Mouse (Mus musculus): ENCODE data around the gene Faap100.

GRCm38 (mm10) chr11:120335431-120336021 lies 43.0 kb downstream of the Faap100 start:
- TF ChIP-seq CTCF (IDR thresholded peaks at IDR 0.05; ENCODE audit: low read depth) (no peak), EP300 (IDR thresholded peaks at IDR 0.05; ENCODE audit: low read depth) (no peak)

All from heart, postnatal 0 days (tissue).